Mouse (Mus musculus) embryonic fibroblast, embryonic 13.5 days (primary cell): Measurements from ENCODE around the gene Hist1h4c. TPM values are rescaled to one million over a fixed set of nuclear protein-coding genes. Genes with fewer than 3 reads are reported as not detected.
A peak's percentile ranks its signal among the peaks of the same experiment; 100 is the strongest.

Experiments used
- H3K27ac ChIP-seq: 2 replicates; pipeline ENCODE4 v1.5.1; 2012; ENCODE audit warnings: low read length, control low read depth, inconsistent platforms; ENCODE audit not compliant: insufficient read depth
- H3K4me1 ChIP-seq: 2 replicates; pipeline ENCODE4 v1.6.1; 2011; ENCODE audit warnings: low read length; ENCODE audit not compliant: control insufficient read depth, insufficient read depth
- H3K4me3 ChIP-seq: 2 replicates; pipeline ENCODE4 v1.5.1; 2011; ENCODE audit warnings: mild to moderate bottlenecking, control low read depth, low read length; ENCODE audit not compliant: insufficient read depth
- CTCF ChIP-seq: IDR thresholded peaks from 2 replicates; pipeline ENCODE4 v1.5.1; 2011; ENCODE audit warnings: mild to moderate bottlenecking, control low read depth, low read length, moderate library complexity, borderline replicate concordance; ENCODE audit not compliant: insufficient read depth
- POLR2A ChIP-seq: IDR thresholded peaks from 2 replicates; pipeline ENCODE4 v1.6.1; 2011; ENCODE audit warnings: low read depth, mild to moderate bottlenecking, control low read depth, low read length, moderate library complexity
- polyA plus RNA-seq: library from polyadenylated mRNA; stranded (reverse); fragments of >200 nt; gene quantifications from 2 replicates; pipeline ENCODE4 v1.2.4, GENCODE M21; 2011; ENCODE audit warnings: low read depth; ENCODE audit not compliant: missing spikeins, insufficient read length

The Hist1h4c gene
- 2.8 and 3.8 TPM in 2 replicates for polyA plus RNA-seq

- H3K4me1 ChIP-seq = no peaks in the 10 kb centered on the region
- H3K27ac ChIP-seq = peak within 1 kb of the TSS; percentile 55
- TF ChIP-seq POLR2A (peak; percentile 100), CTCF (no peak)
- peak within 1 kb of the TSS; percentile 32 for H3K4me3 ChIP-seq
Observed at GRCm38 (mm10) chr13:23698300-23698693, at the start of gene Hist1h4c. Gene Hist1h4c (minus strand): TSS chr13:23698454.

GRCm38 (mm10) chr13:23747892-23748288 lies 49.6 kb upstream of the Hist1h4c start:
- Histone ChIP-seq H3K4me1 (peaks cover 12% of the 10 kb centered on the region), H3K27ac (peak overlapping the region; percentile 99), H3K4me3 (no peak overlapping the region)
- 0 out of 2 replicates have a peak, but pooled peaks have one; percentile 18 for TF ChIP-seq POLR2A
- TF ChIP-seq CTCF = no peak

GRCm38 (mm10) chr13:23747081-23747891 lies 49.0 kb upstream of the Hist1h4c start:
- H3K4me1 ChIP-seq = peaks cover 12% of the 10 kb centered on the region
- H3K4me3 ChIP-seq = peak overlapping the region; percentile 23; the same call in 1 of the 2 replicates
- TF ChIP-seq CTCF = no peak
- peak; percentile 72 for TF ChIP-seq POLR2A
- H3K27ac ChIP-seq = peak overlapping the region; percentile 99

GRCm38 (mm10) chr13:23746201-23747080 lies 48.2 kb upstream of the Hist1h4c start, which contains the start of gene Hist1h2bb:
Gene Hist1h2bb (plus strand): TSS chr13:23746734.
- peak within 1 kb of the TSS; percentile 40 for H3K4me3 ChIP-seq
- peaks cover 12% of the 10 kb centered on the region for H3K4me1 ChIP-seq
- peak within 1 kb of the TSS; percentile 99 for H3K27ac ChIP-seq
- TF ChIP-seq POLR2A = peak; percentile 90

GRCm38 (mm10) chr13:23745381-23746161 lies 47.3 kb upstream of the Hist1h4c start, which contains the start of gene Hist1h3c:
Gene Hist1h3c (minus strand): TSS chr13:23745602.
- peak; percentile 70 for TF ChIP-seq POLR2A
- TF ChIP-seq CTCF = no peak
- peak within 1 kb of the TSS; percentile 99 for H3K27ac ChIP-seq
- H3K4me3 ChIP-seq = peak within 1 kb of the TSS; percentile 47
- peaks cover 12% of the 10 kb centered on the region for H3K4me1 ChIP-seq

GRCm38 (mm10) chr13:23744421-23745380 lies 46.4 kb upstream of the Hist1h4c start:
- TF ChIP-seq POLR2A (peak; percentile 76), CTCF (no peak)
- Histone ChIP-seq H3K27ac (peak overlapping the region; percentile 66), H3K4me1 (peaks cover 8% of the 10 kb centered on the region), H3K4me3 (peak overlapping the region; percentile 47)

GRCm38 (mm10) chr13:23743963-23744362 lies 45.7 kb upstream of the Hist1h4c start:
- Histone ChIP-seq H3K4me1 (peaks cover 6% of the 10 kb centered on the region), H3K4me3 (no peak overlapping the region; the same call in 1 of the 2 replicates)

GRCm38 (mm10) chr13:23743215-23743614 lies 45.0 kb upstream of the Hist1h4c start:
- no peak overlapping the region for H3K27ac ChIP-seq
- no peak for TF ChIP-seq CTCF
- TF ChIP-seq POLR2A = no peak
- H3K4me1 ChIP-seq = peaks cover 6% of the 10 kb centered on the region; the same call in 1 of the 2 replicates
- H3K4me3 ChIP-seq = no peak overlapping the region

More at GRCm38 (mm10) chr13:23743963-23744362, 45.7 kb upstream of the Hist1h4c start:
- no peak; the same call in 1 of the 2 replicates for TF ChIP-seq POLR2A
- TF ChIP-seq CTCF = no peak
- peak overlapping the region; percentile 66; the same call in 1 of the 2 replicates for H3K27ac ChIP-seq
